Mouse (Mus musculus): Measurements from ENCODE around the gene Gpr107.

The Gpr107 gene

DNA sequence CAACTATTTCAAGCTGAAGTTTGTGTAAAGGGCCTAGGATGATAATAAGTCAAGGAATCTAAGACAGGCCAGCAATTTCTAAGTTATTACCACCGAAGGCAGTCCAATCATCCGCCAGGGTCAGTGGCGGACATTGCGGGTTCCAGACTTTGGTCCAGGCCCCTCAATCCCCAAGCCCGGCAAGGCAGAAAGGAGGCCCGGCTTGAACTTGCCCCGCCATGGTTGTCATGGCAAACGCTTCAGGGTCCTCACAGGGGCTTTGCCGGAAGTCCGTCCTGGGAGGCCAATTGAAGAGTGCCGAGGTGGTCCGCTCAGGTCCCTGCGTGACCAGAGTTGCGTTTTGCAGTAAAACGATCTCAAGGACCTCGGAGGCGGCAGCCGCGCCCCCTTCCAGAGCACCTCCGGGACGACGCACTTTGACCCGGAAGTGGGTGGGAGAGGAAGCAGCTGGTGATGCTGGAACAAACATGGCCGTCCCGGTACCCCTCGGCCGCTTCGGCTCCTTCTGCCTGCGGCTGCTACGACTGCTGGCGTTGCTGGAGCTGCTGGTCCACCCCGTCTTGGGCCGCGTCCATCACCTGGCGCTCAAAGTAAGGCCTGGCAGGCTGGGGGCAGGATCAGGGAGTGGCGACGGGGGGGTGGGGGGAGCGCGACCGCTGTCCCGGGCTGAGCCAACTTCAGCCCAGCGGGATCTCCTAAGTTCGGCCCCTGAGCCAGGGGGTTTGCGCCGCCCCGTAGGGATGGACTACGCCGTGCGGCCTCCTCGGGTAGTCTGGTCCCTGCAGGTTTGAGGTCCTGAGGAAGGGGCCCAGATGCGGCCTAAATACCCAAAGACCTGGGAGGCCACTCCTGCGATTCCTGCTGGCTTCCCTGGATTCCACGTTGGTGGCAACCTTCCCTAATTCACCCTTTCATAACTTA is at the start of gene Gpr107:
Gene Gpr107, plus strand, starts transcription at position 425 of the 921 bp plus-strand sequence.
- DNase-seq, result peak; percentile 84

DNA sequence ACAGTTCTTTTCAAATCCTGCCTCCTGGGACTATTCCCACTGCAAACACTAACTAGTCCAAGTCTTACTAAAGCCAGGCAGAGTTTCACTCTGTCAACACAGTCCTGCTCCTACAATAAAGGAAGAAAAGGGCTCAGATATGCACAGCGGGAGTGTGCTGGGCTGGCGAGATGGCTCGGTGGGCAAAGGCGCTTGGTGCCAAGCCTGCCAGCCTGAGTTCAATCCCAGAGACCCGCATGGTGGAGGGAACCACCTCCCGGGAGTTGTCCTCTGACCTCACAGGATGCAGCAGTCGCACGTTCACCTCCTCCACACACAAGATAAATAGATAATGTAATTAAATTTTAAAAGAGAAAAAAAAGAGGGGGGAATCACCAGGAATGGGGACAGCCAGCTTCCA is 48.8 kb upstream of the Gpr107 start:
- no peak for DNase-seq

DNA sequence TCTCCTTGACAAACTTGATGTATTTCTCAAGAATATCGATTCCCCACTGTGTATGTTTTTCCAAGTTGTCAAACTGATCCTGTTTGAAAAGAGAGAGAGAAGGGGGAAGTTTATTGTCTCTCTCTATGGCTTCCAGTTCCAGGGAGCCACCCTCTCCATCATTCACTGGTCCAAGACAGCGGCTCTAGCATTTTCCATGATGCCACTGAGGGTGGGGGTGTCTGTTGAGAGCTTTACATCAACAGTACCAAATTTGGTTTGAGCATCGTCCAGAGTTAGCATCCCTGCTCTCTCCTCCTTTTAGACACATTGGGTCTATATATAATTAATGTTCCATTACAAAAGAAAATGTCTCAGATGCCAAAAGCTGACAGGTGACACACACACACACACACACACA is 46.8 kb upstream of the Gpr107 start:
- no peak for DNase-seq

DNA sequence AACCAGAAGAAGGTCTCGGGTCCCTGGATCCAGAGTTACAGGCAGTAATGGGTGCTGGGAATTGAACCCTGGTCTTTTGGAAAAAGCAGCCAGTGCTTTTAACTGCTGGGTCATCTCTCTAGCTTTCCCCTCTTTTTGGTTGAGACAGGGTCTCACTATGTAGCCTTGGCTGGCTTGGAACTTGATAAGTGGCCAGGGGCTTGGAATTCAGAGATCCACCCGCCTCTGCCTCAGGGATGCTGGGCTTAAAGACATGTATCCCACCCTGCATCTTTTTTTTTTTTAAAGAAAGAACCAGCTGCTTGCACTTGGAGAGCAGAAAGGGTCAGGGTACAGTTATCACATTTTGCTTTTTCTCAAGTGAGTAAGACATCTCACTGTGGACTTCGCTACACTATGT is 46.1 kb upstream of the Gpr107 start:
- no peak for DNase-seq

DNA sequence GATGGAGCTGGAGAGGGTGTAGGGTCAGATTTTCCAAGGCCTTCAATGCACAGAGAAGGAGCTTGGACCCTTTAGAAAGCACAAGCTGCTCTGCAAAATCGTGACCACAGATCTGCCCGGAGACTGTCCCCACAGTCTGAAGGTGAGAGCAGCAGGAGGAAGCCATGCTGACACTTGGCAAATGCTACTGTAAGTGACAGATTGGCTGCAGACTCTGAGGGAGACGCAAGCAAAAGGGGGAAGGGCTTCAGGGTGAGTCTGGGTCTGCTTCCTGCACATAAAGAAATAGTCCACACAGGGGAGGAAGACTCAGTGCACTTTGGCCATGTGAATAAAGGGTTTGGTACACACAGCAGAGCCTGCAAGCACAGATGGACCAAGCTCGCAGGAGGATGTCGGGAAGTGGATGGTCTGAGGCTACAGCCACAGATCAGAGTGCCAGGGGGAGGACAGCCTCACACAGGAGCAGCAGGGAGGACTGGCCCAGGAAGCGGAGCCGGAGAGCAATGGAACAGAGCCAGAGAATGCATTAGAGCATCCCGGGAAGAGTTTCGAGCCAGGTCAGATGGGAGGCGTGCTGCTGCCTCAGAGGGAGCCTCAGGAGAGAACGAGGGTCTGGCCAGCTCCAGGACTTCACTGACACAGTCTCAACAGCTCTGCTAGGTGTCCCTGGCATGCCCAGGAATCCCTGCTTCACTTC is 45.3 kb upstream of the Gpr107 start:
- no peak for DNase-seq

DNA sequence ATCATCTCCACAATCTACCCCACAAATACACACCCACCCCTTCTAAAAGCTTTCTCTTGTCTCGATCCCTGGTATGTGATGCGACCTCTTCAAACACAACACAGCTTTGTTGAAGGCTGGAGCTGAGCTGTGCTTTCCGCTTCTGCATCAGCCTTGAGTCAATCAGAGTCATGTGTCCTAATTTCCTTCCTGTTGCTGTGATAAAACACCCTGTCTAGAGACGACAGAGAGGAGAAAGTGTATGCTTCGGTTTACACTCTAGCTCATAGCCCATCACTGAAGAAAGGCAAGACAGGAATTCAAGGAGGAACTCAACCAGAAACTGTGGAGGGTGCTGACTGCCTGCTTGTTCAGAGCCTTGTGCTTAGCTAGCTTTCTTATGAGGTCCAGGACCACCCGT is 43.9 kb upstream of the Gpr107 start:
- no peak for DNase-seq

DNA sequence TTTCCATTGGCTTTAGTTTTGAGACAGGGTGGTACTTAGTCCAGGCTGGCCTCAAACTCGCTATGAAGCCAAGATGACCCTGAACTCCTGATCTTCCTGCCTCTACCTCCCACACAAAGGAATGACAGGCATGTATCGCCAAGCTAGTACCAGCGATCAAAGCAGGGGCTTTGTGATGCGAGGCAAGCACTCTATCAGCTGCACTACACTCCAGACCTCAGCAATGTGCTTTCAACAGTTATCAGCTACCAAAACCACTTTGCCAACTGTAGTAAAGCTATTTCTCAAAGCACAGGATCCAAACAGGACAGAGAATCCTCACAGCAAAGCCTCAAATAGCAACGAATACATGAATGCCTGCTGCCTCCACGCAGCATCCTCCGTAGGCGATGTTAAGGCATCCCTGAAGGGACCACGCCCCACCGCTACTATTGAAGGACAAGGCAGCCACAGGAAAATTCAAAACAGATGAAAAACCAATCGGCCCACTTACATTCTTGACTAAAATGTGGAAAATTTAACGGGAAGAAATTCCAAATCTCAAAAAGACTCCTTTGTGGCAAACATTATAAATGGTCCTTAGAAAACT is 42.1 kb upstream of the Gpr107 start:
- DNase-seq, result no peak

DNA sequence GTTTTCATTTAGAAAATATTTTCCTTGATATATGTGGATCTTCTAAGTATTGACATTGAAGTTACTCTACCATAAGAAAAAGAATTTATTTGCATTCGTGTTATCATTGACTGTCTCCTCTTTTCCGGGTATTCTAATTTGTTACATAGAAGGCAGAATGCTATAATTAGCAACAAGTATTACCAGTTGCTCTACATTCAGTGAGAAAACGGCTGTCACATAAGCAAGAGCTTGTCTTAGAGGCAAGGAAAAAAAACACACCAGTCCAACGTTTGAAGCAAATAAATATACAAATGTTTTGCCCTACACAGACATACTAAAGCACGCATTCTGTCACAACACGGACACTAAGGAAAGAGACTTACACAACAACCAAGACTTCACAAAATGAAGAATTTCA is 40.4 kb upstream of the Gpr107 start:
- no peak for DNase-seq

DNA sequence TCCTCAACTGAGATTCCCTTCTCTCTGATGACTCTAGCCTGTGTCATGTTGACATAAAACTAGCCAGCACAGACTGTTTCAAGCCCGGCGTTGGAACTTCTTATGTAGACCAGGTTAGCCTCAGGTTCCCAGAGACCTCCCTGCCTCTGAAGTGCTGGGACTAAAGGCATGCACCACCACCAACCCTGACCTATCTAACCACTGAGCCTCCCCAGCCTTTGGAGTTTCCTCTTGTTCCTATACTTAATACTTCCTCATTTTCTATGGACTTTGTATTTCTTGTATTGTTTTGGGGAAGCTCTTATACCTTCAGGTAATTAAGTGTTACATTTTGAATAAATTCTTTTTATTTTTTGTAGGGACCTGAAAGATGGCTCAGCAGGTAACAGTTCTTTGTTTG is 37.9 kb upstream of the Gpr107 start:
- DNase-seq, result no peak

DNA sequence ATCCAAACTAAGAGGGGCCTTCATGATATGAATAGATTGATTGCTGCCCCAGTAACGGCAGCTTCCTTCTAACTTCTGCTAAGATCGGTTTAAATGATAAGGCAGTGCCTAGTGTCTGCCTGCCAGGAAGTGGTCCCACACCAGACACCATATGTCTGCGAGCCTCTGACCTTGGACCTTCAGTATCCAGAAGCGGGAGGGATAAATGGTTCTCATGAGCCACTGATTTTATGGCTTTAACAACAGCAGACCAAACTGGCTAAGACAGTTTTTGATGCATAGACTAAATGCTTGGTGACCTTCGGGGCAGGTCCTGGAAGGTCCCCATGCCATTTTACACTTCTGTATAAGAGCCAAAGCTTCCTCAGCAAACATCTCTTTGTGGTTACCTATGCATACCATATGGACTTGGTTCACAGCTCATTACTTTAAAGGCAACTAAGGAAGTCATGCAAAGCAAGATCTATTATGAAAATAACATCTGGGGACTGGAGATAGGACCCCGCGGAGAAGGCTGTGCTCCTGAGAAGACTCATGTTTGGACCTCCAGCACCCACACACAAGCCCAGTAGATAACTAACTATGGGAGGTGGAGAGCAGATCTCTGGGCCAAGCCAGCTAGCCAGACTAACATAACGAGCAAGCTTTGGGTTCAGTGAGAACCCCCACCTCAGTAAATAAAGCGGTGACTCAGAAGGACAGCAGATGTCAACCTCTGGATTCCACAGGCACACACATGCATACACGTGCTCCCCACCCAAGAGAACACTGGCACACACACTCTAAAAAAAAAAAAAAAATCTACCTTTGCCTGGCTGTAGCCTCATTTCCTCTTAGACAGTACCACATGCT is 36.8 kb upstream of the Gpr107 start:
- no peak for DNase-seq

DNA sequence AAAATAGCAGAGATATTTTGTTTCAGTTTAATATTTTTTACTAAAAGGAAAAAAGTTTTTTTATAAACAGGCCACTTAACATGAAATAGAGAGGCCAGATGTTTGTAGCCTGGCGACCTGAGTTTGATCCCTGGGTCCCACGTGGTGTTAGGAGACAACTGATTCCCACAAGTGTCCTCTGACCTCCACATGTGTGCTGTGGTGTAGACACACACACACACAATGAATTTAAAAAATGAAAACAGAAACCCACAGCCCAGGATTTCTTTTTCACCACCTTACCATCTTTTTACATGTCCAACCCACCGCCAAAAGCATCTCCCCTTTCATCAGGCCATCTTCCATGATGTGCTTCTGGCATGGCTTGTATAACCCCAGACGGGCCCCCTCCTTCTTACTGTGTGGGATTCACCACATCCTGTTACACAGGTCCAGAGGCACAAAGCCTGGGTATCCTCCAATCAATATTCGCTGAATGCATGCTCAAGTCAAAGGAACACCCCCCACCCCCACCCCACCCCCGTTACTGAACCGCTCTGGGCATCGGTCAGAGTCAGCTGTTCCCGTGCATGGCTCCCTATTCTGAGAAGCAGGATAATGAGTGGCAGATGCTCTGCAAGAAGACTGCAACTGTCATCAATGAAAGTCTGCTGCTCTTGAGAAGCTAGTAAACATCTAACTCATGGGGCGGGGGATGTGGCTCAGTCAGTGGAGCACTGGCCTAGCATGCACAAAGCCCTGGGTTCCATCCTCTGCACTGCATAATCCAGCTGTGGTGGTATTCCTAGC is 36.0 kb upstream of the Gpr107 start:
- DNase-seq, result no peak

DNA sequence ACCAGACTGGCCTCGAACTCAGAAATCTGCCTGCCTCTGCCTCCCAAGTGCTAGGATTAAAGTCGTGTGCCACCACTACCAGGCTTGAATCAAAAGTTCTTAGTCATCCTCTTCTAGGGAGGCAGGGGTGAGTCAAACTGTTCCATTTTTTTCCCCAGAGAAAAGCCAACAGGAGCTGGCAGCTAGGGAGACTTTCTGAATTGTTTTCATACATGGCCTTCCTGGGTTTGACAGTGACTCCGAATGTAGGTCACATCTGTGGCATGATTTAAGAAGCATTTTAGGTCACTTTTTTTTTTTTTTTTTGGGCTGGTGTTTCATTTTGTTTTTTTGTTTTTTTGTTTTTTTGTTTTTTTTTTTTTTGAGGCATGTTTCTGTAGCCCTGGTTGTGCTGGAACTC is 33.9 kb upstream of the Gpr107 start:
- no peak for DNase-seq

DNA sequence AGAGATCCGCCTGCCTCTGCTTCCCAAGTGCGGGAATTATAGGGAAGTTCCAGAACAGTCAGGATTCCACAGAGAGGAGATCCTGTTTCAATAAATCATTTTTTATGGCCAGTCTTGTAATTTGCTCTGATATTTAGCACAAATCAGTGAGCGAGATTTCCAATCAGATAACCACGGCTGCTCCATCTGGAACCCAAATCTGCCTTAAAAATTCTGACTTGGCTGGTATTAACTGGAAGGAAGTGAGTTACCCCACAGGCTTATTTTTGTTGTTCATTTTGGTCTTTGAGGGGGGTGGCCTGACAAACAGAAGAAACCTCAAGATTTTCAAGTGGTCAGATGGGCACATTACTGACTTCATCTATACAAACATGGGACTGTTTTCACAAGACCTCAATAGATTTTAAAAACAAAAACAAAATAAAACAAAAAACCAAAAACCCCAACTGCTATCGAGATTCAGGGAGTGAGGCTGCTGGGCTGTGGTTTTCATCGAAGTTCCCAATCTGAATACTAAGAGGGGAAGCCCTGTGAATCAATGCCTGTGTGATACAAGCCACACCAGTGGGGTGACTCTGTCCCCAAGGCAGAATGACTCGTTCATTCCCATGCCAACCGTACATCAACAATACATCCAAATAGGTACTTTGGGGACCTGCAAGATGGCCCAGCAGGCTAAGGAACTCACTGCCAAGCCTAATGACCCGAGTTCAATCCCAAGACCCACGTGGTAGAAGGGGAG is 33.3 kb upstream of the Gpr107 start:
- no peak for DNase-seq

DNA sequence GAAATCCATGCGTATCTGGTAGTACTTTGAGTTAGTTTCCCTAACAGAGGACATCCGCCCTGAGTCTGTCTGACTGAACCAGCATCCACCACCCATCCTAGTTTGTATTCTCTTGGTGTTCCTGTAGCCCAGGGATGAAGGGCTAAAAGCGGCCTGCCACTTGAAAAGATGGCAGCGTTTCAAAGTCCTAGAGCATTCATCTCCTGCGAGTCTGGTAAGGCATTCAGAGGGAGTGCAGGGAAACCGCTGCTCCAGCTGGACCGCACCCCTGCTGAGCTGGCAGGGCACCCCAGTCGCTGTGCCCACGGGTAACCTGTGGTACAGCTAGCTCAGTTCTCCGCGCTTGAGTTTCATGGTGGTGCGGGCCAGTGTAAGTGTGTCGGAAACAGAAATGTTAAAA is 32.3 kb upstream of the Gpr107 start:
- no peak for DNase-seq

DNA sequence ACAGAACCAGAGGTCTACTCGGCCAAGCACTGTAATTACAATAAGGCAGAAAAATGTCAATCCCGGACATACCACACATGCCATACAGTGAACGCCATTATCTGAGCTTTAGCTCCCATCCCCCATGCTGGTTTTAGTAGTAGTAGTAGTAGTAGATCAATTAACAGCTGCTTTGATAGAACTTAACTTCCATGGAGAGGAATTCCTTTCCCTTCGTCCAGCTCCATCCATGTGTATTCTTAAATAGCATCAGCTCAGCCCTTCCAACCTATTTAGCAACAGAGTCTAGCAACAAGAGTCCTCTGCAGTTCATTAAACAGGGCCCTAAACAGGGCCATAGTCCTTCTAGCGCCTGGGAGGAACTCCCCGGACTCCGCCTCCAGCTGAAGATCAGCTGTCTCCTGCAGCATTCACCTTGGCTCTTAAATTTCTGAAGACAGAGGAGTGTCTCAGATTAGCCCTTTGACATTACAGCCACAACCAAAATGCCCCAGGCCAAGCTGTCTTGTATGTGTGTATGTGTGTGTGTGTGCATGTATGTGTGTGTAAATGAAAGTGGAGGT is 30.9 kb upstream of the Gpr107 start:
- no peak for DNase-seq

DNA sequence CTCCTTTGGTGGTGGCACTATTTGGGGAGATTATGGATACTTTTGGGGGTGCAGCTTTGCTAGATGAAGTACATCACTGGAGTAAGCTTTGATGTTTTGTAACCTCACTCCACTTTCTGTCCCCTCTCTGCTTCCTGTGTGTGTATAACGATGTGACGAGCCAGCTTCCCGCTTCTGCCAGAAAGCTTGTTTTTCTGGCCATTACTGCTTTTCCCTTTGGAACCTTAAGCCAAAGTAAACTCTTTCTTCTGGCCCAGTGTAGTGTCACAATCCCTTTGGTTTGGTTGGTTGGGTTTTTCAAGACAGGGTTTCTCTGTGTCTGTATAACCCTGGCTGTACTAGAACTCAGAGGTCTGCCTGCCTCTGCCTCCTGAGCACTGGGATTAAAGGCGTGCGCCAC is 29.3 kb upstream of the Gpr107 start:
- DNase-seq, result no peak

DNA sequence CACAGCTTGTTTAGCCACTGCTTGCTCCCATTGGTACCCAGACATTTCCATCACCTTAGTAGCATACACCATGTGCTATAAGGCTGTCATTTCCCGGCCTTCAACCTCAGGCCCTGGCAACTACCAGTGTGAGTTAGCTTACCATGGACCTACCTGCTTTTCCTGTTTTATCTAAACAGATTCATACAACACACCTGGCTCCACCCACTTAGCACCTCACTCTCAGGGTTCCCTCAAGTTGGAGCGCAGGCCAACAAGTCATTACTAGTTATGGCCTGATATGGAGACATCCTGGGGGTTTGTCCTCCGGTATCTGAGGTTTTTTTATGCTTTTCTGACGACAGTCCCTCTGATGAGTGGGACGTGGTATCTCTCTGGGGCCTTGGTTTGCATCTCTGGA is 28.6 kb upstream of the Gpr107 start:
- no peak for DNase-seq

DNA sequence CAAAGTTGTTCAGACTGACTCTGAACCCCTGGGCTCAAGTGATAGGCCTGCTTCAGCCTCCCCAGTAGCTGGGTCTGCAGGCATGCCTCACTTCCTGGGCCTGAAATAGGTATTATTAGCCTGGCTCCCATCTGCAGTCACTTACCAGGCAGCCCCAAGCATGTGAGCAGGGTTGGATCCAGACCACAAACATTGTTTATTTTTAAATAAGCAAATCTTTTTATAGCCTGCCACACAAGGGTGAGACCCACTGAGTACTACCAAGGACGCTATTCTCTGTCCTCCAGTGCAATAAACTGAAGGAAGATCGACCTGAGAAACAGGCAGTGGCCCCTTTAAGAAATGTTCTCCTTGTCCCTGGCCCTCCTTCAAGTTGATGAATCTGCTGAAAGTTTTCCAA is 27.4 kb upstream of the Gpr107 start:
- no peak for DNase-seq

DNA sequence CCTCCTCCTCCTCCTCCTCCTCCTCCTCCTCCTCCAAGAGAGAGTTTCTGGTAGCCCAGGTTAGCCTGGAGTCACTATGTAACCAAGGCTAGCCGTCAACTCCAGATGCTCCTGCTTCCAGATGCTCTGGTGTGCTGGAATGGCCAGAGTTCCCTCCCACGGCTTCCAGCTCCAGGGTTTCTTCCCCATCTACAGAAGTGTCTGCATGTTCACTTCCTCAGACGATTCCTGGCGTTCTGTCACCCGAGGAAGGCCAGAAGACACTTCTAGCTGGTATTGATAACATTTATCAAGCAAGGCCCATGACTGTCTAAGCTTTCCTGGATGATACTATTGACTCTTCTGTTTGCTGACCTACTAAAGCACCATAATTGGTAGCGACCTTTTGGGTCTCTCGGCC is 27.0 kb upstream of the Gpr107 start:
- DNase-seq, result no peak

DNA sequence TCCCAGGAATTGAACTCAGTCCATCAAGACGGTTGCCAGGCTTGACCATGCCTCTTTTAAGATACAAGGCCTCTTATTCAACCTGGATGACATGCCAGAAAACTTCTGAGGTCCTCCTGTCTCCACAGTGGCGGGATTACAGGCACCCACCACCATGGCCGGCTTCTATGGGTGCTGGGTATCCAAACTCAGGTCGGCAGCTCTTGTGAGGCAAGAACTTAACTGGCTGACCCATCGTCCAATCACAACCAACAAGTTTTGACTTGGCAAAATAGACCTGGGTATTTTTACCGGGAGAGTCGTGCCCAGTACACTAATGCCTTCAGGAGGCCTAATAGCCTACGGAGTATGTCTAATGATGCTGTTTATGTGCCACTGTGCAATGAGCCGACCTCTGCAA is 26.1 kb upstream of the Gpr107 start:
- DNase-seq, result no peak

DNA sequence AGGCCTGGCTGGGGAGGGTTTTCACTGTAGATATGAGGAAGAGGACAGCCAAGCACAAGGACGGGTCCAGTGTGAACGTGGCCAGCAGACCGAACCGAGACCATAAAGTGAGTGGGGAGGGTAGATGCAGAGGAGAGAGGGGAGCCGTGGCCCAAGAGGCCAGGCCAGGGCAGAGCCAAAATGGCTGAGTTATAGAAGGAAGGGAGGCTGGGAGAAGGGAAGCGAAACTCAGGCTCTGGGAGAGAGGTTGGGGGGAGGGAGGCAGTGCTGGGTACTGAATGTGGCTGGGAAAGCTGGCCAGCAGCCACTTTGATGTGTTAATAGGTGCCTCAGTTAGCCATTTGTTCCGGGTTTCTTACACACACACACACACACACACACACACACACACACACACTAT is 24.9 kb upstream of the Gpr107 start:
- no peak for DNase-seq
